Mouse (Mus musculus) frontal cortex, postnatal 14 days (tissue): ENCODE data around the gene Pard6a.

Experiments used
- DNase-seq, 2 experiments: peaks; one replicate each; pipeline ENCODE4 v3.0.0; 2022; ENCODE audit warnings: low spot score in 2 of 2

Pard6a gene

DNA sequence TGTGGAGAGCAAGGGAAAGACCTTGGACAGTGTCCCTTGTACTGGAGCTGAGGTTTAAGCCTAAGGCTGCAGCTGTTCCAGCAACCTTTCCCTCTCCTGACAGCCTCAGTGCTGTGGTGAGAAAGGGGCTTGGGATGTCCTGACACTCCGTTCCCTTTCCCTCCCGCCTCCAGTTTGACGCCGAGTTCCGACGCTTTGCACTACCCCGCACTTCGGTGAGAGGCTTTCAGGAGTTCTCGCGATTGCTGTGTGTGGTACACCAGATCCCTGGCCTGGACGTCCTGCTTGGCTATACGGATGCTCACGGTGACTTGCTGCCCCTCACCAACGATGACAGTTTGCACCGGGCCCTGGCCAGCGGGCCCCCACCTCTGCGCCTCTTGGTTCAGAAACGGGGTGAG is 1.1 kb downstream of the Pard6a start:
- no peak for DNase-seq

- no peak for DNase-seq
These were observed 1.9 kb downstream of the Pard6a start for GRCm38 (mm10) chr8:105702731-105703415.

DNA sequence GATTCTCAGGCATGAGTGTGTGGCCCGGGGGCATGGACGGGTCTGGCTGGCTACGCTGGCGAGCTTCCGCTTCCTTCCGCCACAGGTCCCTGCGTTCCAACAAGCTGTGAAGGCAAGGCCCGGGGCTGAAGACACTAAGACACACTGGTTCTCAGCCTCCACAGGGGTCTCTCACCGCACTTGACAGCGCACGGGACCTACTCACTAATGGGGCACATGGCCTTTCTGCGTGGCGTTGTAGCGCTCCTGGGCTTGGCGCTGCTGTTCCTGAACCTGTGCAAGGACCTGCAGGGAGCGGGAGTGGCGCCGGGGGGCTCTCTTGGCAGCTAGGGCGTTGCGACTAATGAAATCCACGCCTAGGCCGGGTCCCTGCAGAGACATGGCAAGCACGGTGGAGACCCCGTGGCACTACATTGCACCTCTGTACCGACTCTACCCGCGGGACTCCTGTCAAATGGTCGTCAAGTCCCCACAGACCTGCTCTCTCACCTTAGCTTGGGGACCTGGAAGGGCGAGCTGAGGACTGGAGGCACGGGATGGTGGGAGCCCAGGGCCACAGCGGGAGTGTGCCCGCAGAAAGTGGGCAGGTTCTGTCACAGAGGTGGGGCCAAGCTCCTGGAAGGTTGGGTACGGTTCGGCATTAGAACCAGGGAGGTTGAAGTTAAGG is 3.3 kb downstream of the Pard6a start:
- DNase-seq = no peak

DNA sequence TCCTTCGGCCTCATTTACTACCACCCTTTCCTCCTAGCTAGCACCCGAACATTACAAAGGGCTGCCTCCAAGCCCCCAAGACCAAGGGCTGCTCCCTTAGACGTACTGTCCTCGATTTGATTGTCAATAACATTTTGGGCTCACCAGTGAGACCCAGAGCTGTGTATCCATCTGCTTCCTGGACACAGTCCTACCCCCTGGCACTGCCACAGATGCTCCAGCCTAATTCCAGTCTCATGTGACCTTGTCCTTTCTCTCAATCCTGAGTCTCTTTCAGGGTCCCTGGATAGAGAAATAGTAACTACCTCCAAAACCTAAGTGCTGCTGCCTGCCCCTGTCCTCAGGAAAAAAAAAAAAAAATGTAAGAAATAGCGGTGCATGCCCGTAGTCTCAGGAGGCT is 4.0 kb downstream of the Pard6a start:
- DNase-seq = no peak

DNA sequence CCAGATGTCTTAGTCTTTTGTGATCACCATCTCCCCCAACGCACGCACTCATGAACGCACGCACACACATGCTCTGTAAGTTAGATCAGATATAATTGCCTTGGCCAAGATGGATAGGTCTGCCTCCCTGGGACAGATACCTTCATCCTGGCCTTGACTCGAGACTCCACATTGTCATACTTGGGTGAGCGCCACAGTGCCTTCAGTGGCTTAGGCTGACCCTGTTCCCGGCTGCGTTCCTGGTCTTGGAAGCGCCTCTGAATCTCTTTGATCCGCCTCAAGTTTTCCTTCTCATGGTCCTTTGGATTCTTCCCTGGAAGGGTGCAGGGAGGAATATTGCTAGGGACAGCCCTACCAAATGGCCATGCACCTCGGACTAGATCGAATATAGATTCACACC is 5.5 kb downstream of the Pard6a start:
- no peak for DNase-seq

- DNase-seq = peak; percentile 80 to 85
These were observed 6.8 kb downstream of the Pard6a start, which contains the start of the genes 4933405L10Rik and Enkd1 for GRCm38 (mm10) chr8:105707498-105708403. TSS of gene 4933405L10Rik (plus strand) at chr8:105707655. TSS of gene Enkd1 (minus strand) at chr8:105708210.

DNA sequence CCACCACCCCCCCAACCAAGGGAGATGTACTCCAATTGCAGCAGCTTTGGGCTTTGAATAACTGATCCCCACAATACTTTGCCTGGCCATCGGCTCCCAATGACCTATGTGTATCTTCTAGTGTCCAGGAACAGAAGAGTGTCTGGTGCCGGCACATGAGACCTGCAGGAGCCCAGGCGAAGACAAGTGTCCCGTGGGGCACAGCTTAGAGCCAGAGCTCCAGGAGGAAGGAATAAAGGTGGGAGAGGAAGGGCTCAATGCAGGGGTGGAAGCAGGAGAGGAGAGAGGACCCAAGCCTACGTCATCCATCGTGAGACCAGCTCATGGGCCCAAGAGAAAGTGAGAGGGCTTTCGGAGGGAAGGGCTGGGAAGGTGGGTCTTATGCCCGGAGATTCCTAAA is 7.7 kb downstream of the Pard6a start:
- no peak for DNase-seq

DNA sequence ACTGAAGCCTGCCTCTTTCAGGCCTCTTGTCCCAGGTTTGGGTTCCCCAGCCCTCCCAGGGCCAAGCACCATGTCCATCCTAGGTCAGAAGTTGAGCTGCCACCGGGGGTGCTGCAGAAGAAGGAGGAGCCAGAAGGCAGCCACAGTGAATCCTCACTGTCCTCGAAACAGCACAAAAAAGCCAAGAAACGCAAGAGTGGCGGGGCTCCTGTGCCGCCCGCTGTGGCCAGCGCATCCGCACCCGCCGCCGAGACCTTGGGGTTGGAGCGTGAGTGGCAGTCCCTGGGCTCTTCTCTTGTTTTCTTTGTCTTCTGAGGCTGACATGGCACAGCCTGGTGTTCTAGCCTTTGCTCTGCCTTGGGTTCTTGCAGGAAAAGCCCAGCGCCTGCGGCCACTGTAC is 8.4 kb downstream of the Pard6a start:
- DNase-seq = no peak

DNA sequence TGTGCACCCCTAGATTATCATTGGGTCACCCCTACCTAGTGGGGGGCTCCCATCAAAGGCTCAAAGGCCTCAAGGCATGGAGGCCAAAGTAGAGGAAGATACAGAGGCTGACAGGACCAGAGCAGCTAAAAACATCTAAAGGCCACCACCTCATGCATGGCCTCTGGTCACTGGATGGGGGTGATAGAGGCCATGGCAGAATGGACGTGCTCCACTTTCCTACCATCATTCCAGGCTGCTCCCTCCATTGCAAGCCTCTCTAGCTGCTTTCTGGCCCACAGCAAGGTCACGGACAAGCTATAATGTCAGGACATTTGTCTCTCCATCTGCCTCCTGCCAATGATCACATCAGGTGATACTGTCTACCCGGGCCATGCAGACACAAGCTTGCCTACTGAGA is 11.3 kb downstream of the Pard6a start:
- DNase-seq = no peak

DNA sequence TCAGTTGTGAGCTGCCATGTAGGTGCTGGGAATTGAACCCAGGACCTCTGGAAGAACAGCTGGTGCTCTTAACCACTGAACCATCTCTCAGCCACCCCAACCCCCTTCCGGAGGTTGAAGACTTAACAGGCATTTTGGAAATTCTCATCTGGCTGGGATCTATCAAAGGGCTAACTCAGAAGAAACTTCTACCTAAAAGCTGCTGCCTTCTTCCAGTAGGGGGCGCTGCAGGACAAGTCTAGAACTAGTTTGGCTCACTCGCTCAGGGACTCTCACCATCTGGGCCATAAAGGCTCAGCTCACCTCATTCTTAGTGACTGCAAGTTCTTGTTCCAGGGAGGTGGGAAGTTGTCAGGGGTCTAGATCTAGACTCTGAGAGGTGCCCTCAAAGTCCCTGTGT is 13.2 kb downstream of the Pard6a start:
- peak in 1 of 2 experiments; percentile 78 for DNase-seq

DNA sequence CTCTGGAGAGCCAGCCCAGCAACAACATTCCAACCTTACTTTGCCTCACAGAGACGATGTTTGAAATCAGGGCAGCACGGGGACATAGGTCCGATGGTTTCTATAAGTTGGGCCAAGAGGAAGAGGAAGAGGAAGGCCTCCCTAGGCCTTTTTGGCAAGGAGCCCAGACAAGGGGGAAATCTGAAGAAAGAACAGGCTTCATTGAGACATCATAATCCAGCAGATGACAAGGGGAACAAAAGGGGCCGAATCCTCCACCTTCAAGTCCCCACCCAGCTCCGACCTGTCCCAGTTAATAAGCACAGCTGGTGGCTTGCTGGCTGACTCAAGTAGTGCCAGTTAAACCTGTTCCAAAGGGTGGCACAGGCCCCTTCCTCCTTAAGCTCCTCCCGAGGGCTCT is 14.1 kb downstream of the Pard6a start:
- DNase-seq = no peak

- no peak for DNase-seq
These were observed 15.5 kb downstream of the Pard6a start for GRCm38 (mm10) chr8:105716302-105716945.

GRCm38 (mm10) chr8:105719637-105720036 is 18.7 kb downstream of the Pard6a start:
- no peak for DNase-seq

DNA sequence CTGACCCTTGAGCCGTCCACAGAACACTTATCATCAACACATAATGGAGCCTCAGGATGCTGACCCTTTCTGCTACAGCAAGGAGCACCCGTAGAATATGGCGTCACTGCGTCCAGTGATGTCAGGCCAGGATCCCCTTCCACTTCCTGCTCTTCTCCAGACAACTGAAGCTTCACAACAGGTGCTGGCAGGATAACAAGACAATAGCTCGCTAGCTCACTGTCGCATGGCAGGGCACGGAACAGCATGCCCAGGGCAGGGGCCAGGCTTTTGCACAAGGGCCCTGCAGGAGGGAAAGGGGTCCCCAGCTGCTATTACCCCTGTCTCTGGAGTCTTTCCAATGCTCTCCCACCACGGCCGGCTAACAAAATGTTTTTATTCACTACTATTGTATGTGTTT is 21.9 kb downstream of the Pard6a start:
- no peak for DNase-seq

DNA sequence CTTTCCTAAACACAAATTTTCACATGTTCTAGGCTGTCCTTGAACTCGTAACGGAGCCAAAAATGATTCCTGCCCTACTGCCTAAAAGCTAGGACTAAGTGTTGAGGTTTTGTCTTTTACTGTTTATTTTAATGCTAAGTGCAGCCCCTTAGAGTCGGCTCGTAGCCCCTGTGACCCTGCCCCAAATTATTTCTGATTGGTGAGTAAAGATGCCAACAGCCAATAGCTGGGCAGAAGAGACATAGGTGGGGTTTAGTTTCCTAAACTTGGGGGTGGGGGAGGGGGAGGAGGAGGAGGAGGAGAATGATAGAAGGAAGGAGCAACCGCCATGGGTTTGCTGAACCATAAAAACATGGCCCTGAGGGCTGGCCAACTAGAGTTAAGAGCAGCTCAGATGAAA is 24.8 kb downstream of the Pard6a start:
- no peak for DNase-seq

DNA sequence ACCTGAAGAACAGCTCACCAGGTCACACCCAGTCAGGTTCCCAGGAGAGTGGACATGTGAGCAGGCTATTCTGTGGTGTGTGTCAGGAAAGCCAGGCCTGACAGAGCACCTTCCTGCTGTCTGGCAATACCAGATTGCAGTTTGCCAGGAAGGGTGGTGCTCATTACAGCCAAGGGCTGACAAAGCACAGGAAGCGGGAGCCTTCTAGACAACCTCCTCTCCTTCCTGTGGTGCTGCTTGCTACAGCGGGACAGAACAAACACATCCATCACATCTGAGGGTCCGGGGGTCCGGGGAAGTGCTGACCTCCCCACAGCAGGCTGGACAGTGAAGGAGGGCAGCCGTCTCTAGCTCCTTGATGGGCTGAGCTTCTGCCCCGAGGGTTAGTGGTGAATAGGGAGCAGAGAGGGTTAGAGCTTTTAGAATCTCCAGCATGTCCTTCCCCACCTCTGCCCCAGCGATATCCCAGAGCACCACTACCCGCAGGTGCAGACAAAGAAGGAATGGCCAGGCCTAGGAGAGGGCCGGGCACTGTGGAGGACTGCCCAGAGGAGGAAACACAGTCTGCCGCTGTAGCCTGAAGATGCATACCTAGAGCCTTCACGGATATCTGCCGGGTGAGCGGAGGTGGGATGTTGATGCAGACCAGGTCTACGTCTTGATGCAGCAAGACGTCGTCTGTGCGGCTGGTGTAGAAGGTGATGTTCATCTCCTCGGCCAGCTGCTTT is 26.6 kb downstream of the Pard6a start:
- DNase-seq = no peak

- DNase-seq = no peak
These were observed 31.2 kb downstream of the Pard6a start for GRCm38 (mm10) chr8:105732186-105732585.

DNA sequence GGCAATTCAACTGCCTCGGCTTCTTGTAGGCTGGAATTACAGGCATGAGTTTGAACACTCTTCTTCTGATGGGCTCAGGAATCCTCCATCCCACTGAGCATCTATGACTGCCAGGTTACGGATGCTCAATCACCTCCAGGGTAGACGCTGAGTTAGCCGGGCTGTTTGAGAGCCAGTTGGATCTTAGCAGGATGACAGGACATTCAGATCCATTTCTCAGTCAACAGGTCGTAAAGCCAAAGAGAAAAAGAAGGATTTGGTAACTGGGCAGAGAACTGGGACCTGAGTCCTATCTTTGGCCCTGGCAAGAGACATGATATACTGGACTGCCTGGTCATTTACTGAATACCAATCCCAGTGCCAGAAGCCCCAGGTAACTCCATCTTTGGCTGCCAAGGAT is 38.3 kb downstream of the Pard6a start:
- DNase-seq = no peak

DNA sequence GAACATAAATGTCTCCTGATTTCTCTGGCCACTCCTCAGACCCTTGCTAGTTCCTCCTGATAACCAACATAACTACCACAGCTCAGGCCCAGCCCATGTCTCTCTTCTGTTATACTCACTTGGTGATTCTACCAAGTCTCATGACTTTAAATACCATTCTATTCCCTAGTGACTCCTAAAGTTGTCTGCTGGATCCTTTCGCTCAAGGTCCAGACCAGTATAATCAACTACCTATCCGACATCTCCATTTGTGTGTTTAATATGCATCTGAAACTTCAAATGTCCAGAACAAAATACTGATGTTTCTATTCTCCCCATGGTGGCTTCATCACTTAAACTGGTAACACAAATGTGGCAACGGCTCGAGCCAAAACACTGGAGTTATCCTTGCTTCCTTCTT is 42.4 kb downstream of the Pard6a start:
- DNase-seq = no peak

- DNase-seq = peak in 1 of 2 experiments; percentile 20
These were observed 49.7 kb downstream of the Pard6a start for GRCm38 (mm10) chr8:105750606-105751005.
